Mouse (Mus musculus) E14TG2a.4 (cell line): ENCODE results near the gene P2ry2.

ENCODE experiments used
- H3K27me3 ChIP-seq: 2 replicates; pipeline ENCODE4 v1.6.1; 2014; ENCODE audit warnings: low read length, control low read depth; ENCODE audit not compliant: insufficient read depth
- H3K36me3 ChIP-seq: 2 replicates; pipeline ENCODE4 v1.6.1; 2014; ENCODE audit warnings: low read length, control low read depth; ENCODE audit not compliant: insufficient read depth
- H3K4me1 ChIP-seq: replicated peaks from 2 replicates; pipeline ENCODE4 v1.6.1; 2014; ENCODE audit warnings: low read depth, low read length, control low read depth
- H3K4me3 ChIP-seq: replicated peaks from 2 replicates; pipeline ENCODE4 v1.5.1; 2014; ENCODE audit warnings: mild to moderate bottlenecking, low read length
- H3K9me3 ChIP-seq: 2 replicates; pipeline ENCODE4 v1.6.1; 2014; ENCODE audit warnings: low read length, control low read depth
- CTCF ChIP-seq: conservative IDR thresholded peaks from 2 replicates; pipeline ENCODE4 v1.5.1; 2014; ENCODE audit warnings: low read length
- NANOG ChIP-seq: IDR thresholded peaks from 2 replicates; pipeline ENCODE4 v1.6.1; 2014; ENCODE audit warnings: borderline replicate concordance, low read length, mixed read lengths
- POU5F1 ChIP-seq: IDR thresholded peaks from 2 replicates; pipeline ENCODE4 v1.6.1; 2014; ENCODE audit warnings: low read length, borderline replicate concordance

The P2ry2 gene

GRCm38 (mm10) chr7:101049326-101050087 lies 36.8 kb upstream of the P2ry2 start:
- Histone ChIP-seq H3K36me3 (no peaks in the 10 kb centered on the region), H3K4me3 (no peak overlapping the region), H3K9me3 (no peaks in the 10 kb centered on the region), H3K27me3 (peaks cover 4% of the 10 kb centered on the region; the same call in 1 of the 2 replicates), H3K4me1 (peaks cover 35% of the 10 kb centered on the region)
- no peak for TF ChIP-seq NANOG
- TF ChIP-seq POU5F1: no peak
- TF ChIP-seq CTCF: no peak

- no peak for TF ChIP-seq NANOG
- no peak for TF ChIP-seq POU5F1
- TF ChIP-seq CTCF: no peak
- H3K27me3 ChIP-seq: peaks cover 4% of the 10 kb centered on the region; the same call in 1 of the 2 replicates
- no peaks in the 10 kb centered on the region for H3K36me3 ChIP-seq
- H3K4me1 ChIP-seq: peaks cover 29% of the 10 kb centered on the region
- H3K4me3 ChIP-seq: no peak overlapping the region
- no peaks in the 10 kb centered on the region for H3K9me3 ChIP-seq
These were observed 35.6 kb upstream of the P2ry2 start for GRCm38 (mm10) chr7:101048247-101048646.

- Histone ChIP-seq H3K36me3 (no peaks in the 10 kb centered on the region), H3K4me3 (no peak overlapping the region), H3K4me1 (peaks cover 10% of the 10 kb centered on the region), H3K27me3 (peaks cover 4% of the 10 kb centered on the region; the same call in 1 of the 2 replicates), H3K9me3 (no peaks in the 10 kb centered on the region)
- TF ChIP-seq CTCF: no peak
- no peak for TF ChIP-seq POU5F1
- no peak for TF ChIP-seq NANOG
These were observed 31.3 kb upstream of the P2ry2 start for GRCm38 (mm10) chr7:101043846-101044541.

GRCm38 (mm10) chr7:101041977-101042749 lies 29.5 kb upstream of the P2ry2 start:
- peaks cover 4% of the 10 kb centered on the region; the same call in 1 of the 2 replicates for H3K27me3 ChIP-seq
- H3K4me3 ChIP-seq: no peak overlapping the region
- TF ChIP-seq NANOG (no peak), POU5F1 (no peak), CTCF (no peak)
- H3K4me1 ChIP-seq: peaks cover 10% of the 10 kb centered on the region
- H3K36me3 ChIP-seq: no peaks in the 10 kb centered on the region
- H3K9me3 ChIP-seq: no peaks in the 10 kb centered on the region

GRCm38 (mm10) chr7:101041544-101041943 lies 28.9 kb upstream of the P2ry2 start:
- no peaks in the 10 kb centered on the region for H3K9me3 ChIP-seq
- H3K4me1 ChIP-seq: peaks cover 16% of the 10 kb centered on the region
- H3K36me3 ChIP-seq: no peaks in the 10 kb centered on the region
- TF ChIP-seq POU5F1: no peak
- no peak for TF ChIP-seq NANOG
- no peak for TF ChIP-seq CTCF
- H3K27me3 ChIP-seq: peaks cover 4% of the 10 kb centered on the region; the same call in 1 of the 2 replicates
- H3K4me3 ChIP-seq: no peak overlapping the region

- Histone ChIP-seq H3K4me1 (peaks cover 6% of the 10 kb centered on the region), H3K36me3 (no peaks in the 10 kb centered on the region), H3K27me3 (peaks cover 16% of the 10 kb centered on the region; the same call in 1 of the 2 replicates), H3K9me3 (no peaks in the 10 kb centered on the region), H3K4me3 (no peak overlapping the region)
- TF ChIP-seq NANOG (no peak), CTCF (no peak), POU5F1 (no peak)
These were observed 20.7 kb upstream of the P2ry2 start for GRCm38 (mm10) chr7:101033371-101033770.

- no peaks in the 10 kb centered on the region; the same call in 1 of the 2 replicates for H3K4me1 ChIP-seq
- no peaks in the 10 kb centered on the region for H3K9me3 ChIP-seq
- H3K27me3 ChIP-seq: peaks cover 23% of the 10 kb centered on the region; the same call in 1 of the 2 replicates
- no peak overlapping the region for H3K4me3 ChIP-seq
- no peaks in the 10 kb centered on the region for H3K36me3 ChIP-seq
- TF ChIP-seq POU5F1 (no peak), CTCF (no peak), NANOG (no peak)
These were observed 18.6 kb upstream of the P2ry2 start for GRCm38 (mm10) chr7:101031234-101031633.

GRCm38 (mm10) chr7:101030756-101031155 lies 18.1 kb upstream of the P2ry2 start:
- no peaks in the 10 kb centered on the region for H3K9me3 ChIP-seq
- H3K4me1 ChIP-seq: no peaks in the 10 kb centered on the region; the same call in 1 of the 2 replicates
- TF ChIP-seq NANOG: no peak
- no peak for TF ChIP-seq CTCF
- no peak for TF ChIP-seq POU5F1

GRCm38 (mm10) chr7:101029446-101029845 lies 16.8 kb upstream of the P2ry2 start:
- Histone ChIP-seq H3K4me3 (no peak overlapping the region), H3K4me1 (peaks cover 6% of the 10 kb centered on the region), H3K9me3 (no peaks in the 10 kb centered on the region), H3K27me3 (peaks cover 23% of the 10 kb centered on the region; the same call in 1 of the 2 replicates), H3K36me3 (no peaks in the 10 kb centered on the region)
- TF ChIP-seq POU5F1 (no peak), NANOG (no peak), CTCF (no peak)

More at GRCm38 (mm10) chr7:101030756-101031155, 18.1 kb upstream of the P2ry2 start:
- no peaks in the 10 kb centered on the region for H3K36me3 ChIP-seq
- H3K27me3 ChIP-seq: peaks cover 23% of the 10 kb centered on the region; the same call in 1 of the 2 replicates
- no peak overlapping the region for H3K4me3 ChIP-seq
